Mouse (Mus musculus) hindbrain, embryonic 12.5 days (tissue): ENCODE results near the gene Tbxa2r. TPM values are rescaled to one million over a fixed set of nuclear protein-coding genes. Genes with fewer than 3 reads are reported as not detected.

Source experiments
- ATAC-seq: fragments of 200-750 bp; cut with Nextera tagmentation; 2 replicates; pipeline ENCODE4 v1.8.0; 2017; ENCODE audit warnings: moderate TSS enrichment; ENCODE audit not compliant: low FRiP score
- H3K27ac ChIP-seq: fragments of 300-500 bp; sonication (generic); 2 replicates; pipeline ENCODE4 v1.5.1; 2016; ENCODE audit warnings: mild to moderate bottlenecking
- H3K27me3 ChIP-seq: fragments of 300-500 bp; sonication (generic); 2 replicates; pipeline ENCODE4 v1.6.1; 2016; ENCODE audit warnings: mild to moderate bottlenecking
- H3K36me3 ChIP-seq: fragments of 300-500 bp; sonication (generic); 2 replicates; pipeline ENCODE4 v1.6.1; 2016; ENCODE audit warnings: mild to moderate bottlenecking
- H3K4me1 ChIP-seq: fragments of 300-500 bp; sonication (generic); 2 replicates; pipeline ENCODE4 v1.6.1; 2016
- H3K4me2 ChIP-seq: fragments of 300-500 bp; sonication (generic); replicated peaks from 2 replicates; pipeline ENCODE4 v1.6.1; 2016; ENCODE audit warnings: mild to moderate bottlenecking
- H3K4me3 ChIP-seq: fragments of 300-500 bp; sonication (generic); 2 replicates; pipeline ENCODE4 v1.5.1; 2016; ENCODE audit warnings: mild to moderate bottlenecking
- H3K9ac ChIP-seq: fragments of 300-500 bp; sonication (generic); 2 replicates; pipeline ENCODE4 v1.6.1; 2016; ENCODE audit warnings: mild to moderate bottlenecking, moderate library complexity
- H3K9me3 ChIP-seq: fragments of 300-500 bp; sonication (generic); replicated peaks from 2 replicates; pipeline ENCODE4 v1.6.1; 2016; ENCODE audit warnings: mild to moderate bottlenecking
- WGBS: fragments of 180-500 bp; shearing (Covaris S2); methylation state at CpG from one replicate; pipeline ENCODE4 v1.1.7; 2016; 5-methylcytosine and 5-hydroxymethylcytosine counted together
- polyA plus RNA-seq: library from polyadenylated mRNA; unstranded; fragments of >200 nt; fragmentation: Nextera tagmentation; extraction: Ambion mirVana; gene quantifications from 2 replicates; pipeline ENCODE4 v1.2.1, GENCODE M21; 2016

Gene Tbxa2r
- polyA plus RNA-seq, 1 experiment from 2014 or later: 2.7 TPM

GRCm38 (mm10) chr10:81325176-81325575 lies 3.4 kb upstream of the Tbxa2r start:
- Histone ChIP-seq H3K27ac (no peak overlapping the region), H3K4me3 (no peak overlapping the region), H3K4me2 (no peak overlapping the region), H3K36me3 (peaks cover 60% of the 10 kb centered on the region), H3K4me1 (peaks cover 17% of the 10 kb centered on the region), H3K9ac (0 out of 2 replicates have a peak overlapping the region, but pooled peaks have one; percentile 3), H3K27me3 (no peaks in the 10 kb centered on the region; the same call in 1 of the 2 replicates), H3K9me3 (no peaks in the 10 kb centered on the region)
- WGBS: 96% methylated on average over 20 of the region's 21 CpGs
- no peak for ATAC-seq

- Histone ChIP-seq H3K4me3 (no peak overlapping the region), H3K36me3 (peaks cover 60% of the 10 kb centered on the region), H3K4me1 (peaks cover 17% of the 10 kb centered on the region), H3K9ac (no peak overlapping the region), H3K27me3 (no peaks in the 10 kb centered on the region; the same call in 1 of the 2 replicates), H3K27ac (no peak overlapping the region), H3K4me2 (no peak overlapping the region), H3K9me3 (no peaks in the 10 kb centered on the region)
- ATAC-seq: no peak
- 95% methylated on average over 18 of the region's 18 CpGs for WGBS
Observed at GRCm38 (mm10) chr10:81325781-81326180, 2.8 kb upstream of the Tbxa2r start.

GRCm38 (mm10) chr10:81326858-81327257 lies 1.7 kb upstream of the Tbxa2r start:
- H3K4me2 ChIP-seq: no peak overlapping the region
- WGBS: 83% methylated on average over 6 of the region's 6 CpGs
- no peak overlapping the region for H3K9ac ChIP-seq
- H3K27ac ChIP-seq: no peak overlapping the region
- no peak overlapping the region for H3K4me3 ChIP-seq
- peaks cover 60% of the 10 kb centered on the region for H3K36me3 ChIP-seq
- no peaks in the 10 kb centered on the region for H3K9me3 ChIP-seq
- H3K4me1 ChIP-seq: peaks cover 13% of the 10 kb centered on the region
- no peak for ATAC-seq
- H3K27me3 ChIP-seq: peaks cover 6% of the 10 kb centered on the region

DNA sequence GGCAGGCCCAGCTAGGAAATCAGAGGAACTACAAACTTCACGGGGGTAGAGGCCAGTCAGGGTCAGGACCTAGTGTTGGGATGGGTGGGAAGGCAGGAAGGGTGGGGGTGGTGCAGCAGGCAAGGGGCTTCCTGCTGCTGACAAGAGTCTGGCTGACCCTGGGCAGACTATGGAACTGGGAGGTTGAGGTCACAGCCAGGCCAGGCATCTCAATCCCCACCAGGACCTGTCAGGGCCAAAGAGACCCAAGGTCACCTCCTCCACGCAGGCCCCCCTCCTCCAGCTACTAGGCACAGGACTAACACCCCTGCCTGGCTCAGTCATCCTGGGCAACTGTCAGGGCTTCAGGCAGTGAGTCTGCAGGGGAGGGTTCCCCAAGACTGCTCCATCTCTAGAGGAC lies 572 bp upstream of the Tbxa2r start:
- Histone ChIP-seq H3K4me3 (no peak overlapping the region), H3K27me3 (peaks cover 17% of the 10 kb centered on the region), H3K27ac (no peak overlapping the region), H3K4me2 (no peak overlapping the region), H3K36me3 (peaks cover 52% of the 10 kb centered on the region), H3K4me1 (peaks cover 4% of the 10 kb centered on the region), H3K9me3 (no peaks in the 10 kb centered on the region), H3K9ac (no peak overlapping the region)
- no peak for ATAC-seq
- WGBS: 54% methylated on average over 1 of the region's 2 CpGs

GRCm38 (mm10) chr10:81329194-81329975 lies 854 bp downstream of the Tbxa2r start:
- no peak for ATAC-seq
- Histone ChIP-seq H3K9ac (0 out of 2 replicates have a peak overlapping the region, but pooled peaks have one; percentile 15), H3K4me3 (no peak overlapping the region), H3K27me3 (peaks cover 23% of the 10 kb centered on the region), H3K36me3 (peaks cover 38% of the 10 kb centered on the region), H3K4me1 (peaks cover 6% of the 10 kb centered on the region), H3K4me2 (no peak overlapping the region), H3K27ac (0 out of 2 replicates have a peak overlapping the region, but pooled peaks have one; percentile 5), H3K9me3 (no peaks in the 10 kb centered on the region)
- 73% methylated on average over 10 of the region's 10 CpGs for WGBS

DNA sequence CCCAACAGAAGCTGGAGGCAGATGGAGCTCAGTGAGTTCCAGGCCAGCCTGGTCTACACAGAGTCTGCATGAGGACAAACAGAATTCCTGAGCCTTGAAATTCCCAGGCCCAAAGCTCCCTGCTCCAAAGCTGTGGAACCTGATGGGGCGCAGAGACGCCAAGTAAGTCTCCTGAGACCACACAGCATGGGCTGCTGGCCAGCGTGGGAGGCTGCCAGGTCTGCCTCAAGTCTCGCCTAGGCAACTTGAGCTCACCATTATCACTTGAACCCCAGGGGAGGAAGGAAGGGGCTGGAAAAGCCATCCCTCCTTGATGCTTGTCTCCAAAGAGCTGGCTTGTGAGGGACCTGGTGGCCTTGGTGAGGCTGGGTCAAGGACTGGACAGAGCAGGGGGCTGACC lies 1.5 kb downstream of the Tbxa2r start:
- Histone ChIP-seq H3K4me3 (no peak overlapping the region), H3K36me3 (peaks cover 32% of the 10 kb centered on the region), H3K27me3 (peaks cover 23% of the 10 kb centered on the region), H3K4me2 (0 out of 2 replicates have a peak overlapping the region, but pooled peaks have one; percentile 3), H3K4me1 (peaks cover 7% of the 10 kb centered on the region), H3K9me3 (no peaks in the 10 kb centered on the region), H3K27ac (no peak overlapping the region), H3K9ac (peak overlapping the region; percentile 18; the same call in 1 of the 2 replicates)
- 67% methylated on average over 4 of the region's 4 CpGs for whole genome bisulfite sequencing
- no peak for ATAC-seq

DNA sequence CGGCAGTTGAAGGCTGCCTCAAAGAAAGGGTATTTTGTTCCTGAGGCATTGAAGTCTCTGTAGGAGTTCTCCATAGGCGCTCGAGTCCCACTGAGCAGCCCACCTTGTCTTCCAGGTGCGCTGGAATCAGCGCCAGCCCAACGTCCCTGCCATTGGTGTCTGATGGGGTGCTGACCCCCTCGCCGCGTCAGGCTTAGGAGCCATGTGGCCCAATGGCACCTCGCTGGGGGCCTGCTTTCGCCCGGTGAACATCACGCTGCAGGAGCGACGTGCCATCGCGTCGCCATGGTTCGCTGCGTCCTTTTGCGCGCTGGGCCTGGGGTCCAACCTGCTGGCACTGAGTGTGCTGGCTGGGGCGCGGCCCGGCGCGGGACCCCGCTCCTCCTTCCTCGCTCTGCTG lies 3.7 kb downstream of the Tbxa2r start:
- no peak overlapping the region for H3K27ac ChIP-seq
- H3K36me3 ChIP-seq: peaks cover 9% of the 10 kb centered on the region; the same call in 1 of the 2 replicates
- H3K4me3 ChIP-seq: no peak overlapping the region
- WGBS: 7% methylated on average over 29 of the region's 29 CpGs
- H3K27me3 ChIP-seq: peaks cover 26% of the 10 kb centered on the region
- ATAC-seq: no peak
- no peaks in the 10 kb centered on the region for H3K9me3 ChIP-seq
- H3K9ac ChIP-seq: no peak overlapping the region
- peaks cover 16% of the 10 kb centered on the region for H3K4me1 ChIP-seq
- peak overlapping the region; percentile 33 for H3K4me2 ChIP-seq

- Histone ChIP-seq H3K4me1 (peaks cover 13% of the 10 kb centered on the region), H3K9me3 (no peaks in the 10 kb centered on the region), H3K27ac (no peak overlapping the region), H3K27me3 (peaks cover 41% of the 10 kb centered on the region), H3K4me2 (no peak overlapping the region), H3K36me3 (no peaks in the 10 kb centered on the region), H3K9ac (no peak overlapping the region), H3K4me3 (no peak overlapping the region)
- ATAC-seq: no peak
- 59% methylated on average over 11 of the region's 11 CpGs for WGBS
Observed at GRCm38 (mm10) chr10:81334324-81334723, 5.8 kb downstream of the Tbxa2r start.

GRCm38 (mm10) chr10:81335393-81336340 lies 7.1 kb downstream of the Tbxa2r start:
- H3K4me1 ChIP-seq: peaks cover 11% of the 10 kb centered on the region
- H3K9ac ChIP-seq: 0 out of 2 replicates have a peak overlapping the region, but pooled peaks have one; percentile 15
- no peak overlapping the region for H3K4me2 ChIP-seq
- no peaks in the 10 kb centered on the region for H3K36me3 ChIP-seq
- ATAC-seq: no peak; the same call in 1 of the 2 replicates
- peaks cover 47% of the 10 kb centered on the region for H3K27me3 ChIP-seq
- 35% methylated on average over 16 of the region's 19 CpGs for WGBS
- no peak overlapping the region; the same call in 1 of the 2 replicates for H3K4me3 ChIP-seq
- H3K9me3 ChIP-seq: no peaks in the 10 kb centered on the region
- H3K27ac ChIP-seq: no peak overlapping the region

DNA sequence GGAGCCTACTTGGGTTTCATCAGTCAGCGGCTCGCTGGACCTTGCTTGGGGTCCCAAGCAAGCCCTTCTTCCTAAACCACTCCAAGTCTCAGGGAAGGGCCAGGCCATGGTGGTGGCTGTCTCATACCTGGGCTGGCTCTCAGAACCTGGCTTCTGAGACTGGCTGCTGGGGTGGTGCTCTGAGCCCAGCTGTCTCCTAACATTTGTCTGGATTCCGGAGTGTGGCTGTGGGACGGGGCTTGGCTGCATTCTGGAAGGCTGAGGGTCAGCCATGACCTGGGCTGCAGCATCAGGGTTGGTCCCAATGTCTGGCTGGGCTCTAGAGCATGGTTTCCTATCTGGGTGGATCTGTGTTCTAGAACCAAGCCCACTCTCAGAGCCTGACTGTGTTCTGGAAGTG lies 8.0 kb downstream of the Tbxa2r start:
- WGBS: 95% methylated on average over 4 of the region's 4 CpGs
- H3K27me3 ChIP-seq: peaks cover 53% of the 10 kb centered on the region
- ATAC-seq: no peak
- no peaks in the 10 kb centered on the region for H3K36me3 ChIP-seq
- H3K4me1 ChIP-seq: peaks cover 11% of the 10 kb centered on the region
- H3K9me3 ChIP-seq: no peaks in the 10 kb centered on the region
- no peak overlapping the region; the same call in 1 of the 2 replicates for H3K9ac ChIP-seq
- no peak overlapping the region for H3K4me2 ChIP-seq
- H3K27ac ChIP-seq: no peak overlapping the region
- H3K4me3 ChIP-seq: no peak overlapping the region

- no peak for ATAC-seq
- no peak overlapping the region for H3K9ac ChIP-seq
- peaks cover 70% of the 10 kb centered on the region for H3K27me3 ChIP-seq
- peaks cover 8% of the 10 kb centered on the region; the same call in 1 of the 2 replicates for H3K4me1 ChIP-seq
- H3K36me3 ChIP-seq: no peaks in the 10 kb centered on the region
- H3K4me2 ChIP-seq: no peak overlapping the region
- H3K27ac ChIP-seq: no peak overlapping the region
- no peak overlapping the region for H3K4me3 ChIP-seq
- WGBS: 37% methylated on average over 17 of the region's 17 CpGs
- H3K9me3 ChIP-seq: no peaks in the 10 kb centered on the region
Observed at GRCm38 (mm10) chr10:81340551-81341332, 12.2 kb downstream of the Tbxa2r start.
